In the genomic region with DNA sequence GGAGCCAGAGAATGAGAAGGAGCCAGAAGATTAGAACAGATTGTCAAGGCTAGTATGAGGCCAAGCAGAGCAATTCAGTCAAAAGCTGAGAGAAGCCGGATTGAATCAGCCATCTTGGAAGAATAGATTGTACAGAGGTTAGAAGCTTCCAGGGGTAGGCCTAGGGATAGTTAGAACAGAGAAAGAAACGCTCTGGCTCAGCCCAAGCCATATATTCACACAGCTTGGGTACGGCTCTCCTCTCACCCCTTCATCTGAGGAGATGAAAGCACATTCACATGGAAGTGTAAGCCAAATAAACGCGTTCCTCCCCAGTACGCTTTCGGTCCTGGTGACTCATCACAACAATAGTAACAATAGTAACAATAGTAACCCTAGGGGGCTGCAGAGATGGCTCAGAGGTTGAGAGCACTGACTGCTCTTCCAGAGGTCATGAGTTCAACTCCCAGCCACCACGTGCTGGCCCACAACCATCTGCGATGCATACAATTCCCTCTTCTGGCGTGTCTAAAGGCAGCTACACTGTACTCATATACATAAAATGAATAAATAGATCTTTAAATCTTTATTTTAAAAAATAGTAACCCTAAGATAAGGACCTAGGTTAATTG, we compare ENCODE assay signal across 7 mouse cellular contexts. TPM values are rescaled to one million over a fixed set of nuclear protein-coding genes. Genes with fewer than 3 reads are reported as not detected.
DNase-seq lines count a peak whose midpoint lies in the region; ATAC-seq lines count a peak whose summit lies in the region.

No protein-coding gene starts in this region.

- peak overlapping the region; percentile 96 for H3K4me3 ChIP-seq in megakaryocyte, embryonic 14.5 days (replicated peaks)
- peak overlapping the region; percentile 83 for H3K4me3 ChIP-seq in embryonic facial prominence, embryonic 13.5 days
- H3K4me3 ChIP-seq in limb, embryonic 11.5 days (ENCODE audit: low read depth, low read length), result peak overlapping the region; percentile 84
- peak overlapping the region; percentile 93 for H3K4me3 ChIP-seq in stomach, embryonic 15.5 days (replicated peaks)

- peak overlapping the region; percentile 61; the same call in 1 of the 2 replicates for H3K9ac ChIP-seq in embryonic facial prominence, embryonic 13.5 days
- peak overlapping the region; percentile 90; the same call in 1 of the 2 replicates for H3K9ac ChIP-seq in limb, embryonic 11.5 days (ENCODE audit: low read length)
- no peak overlapping the region for H3K9ac ChIP-seq in stomach, embryonic 15.5 days

- DNase-seq in limb, embryonic 11.5 days (ENCODE audit: low spot score), result no peak
- no peak for DNase-seq in spleen, adult 18-20 months
- no peak for DNase-seq in urinary bladder, postnatal 36 days (ENCODE audit: low spot score in 2 of 2)

- peak overlapping the region; percentile 96 for H3K27ac ChIP-seq in embryonic facial prominence, embryonic 13.5 days
- H3K27ac ChIP-seq in limb, embryonic 11.5 days (replicated peaks; ENCODE audit: low read depth, low read length), result no peak overlapping the region
- H3K27ac ChIP-seq in stomach, embryonic 15.5 days, result no peak overlapping the region; the same call in 1 of the 2 replicates

- no peaks in the 10 kb centered on the region for H3K27me3 ChIP-seq in megakaryocyte, embryonic 14.5 days (replicated peaks)
- no peaks in the 10 kb centered on the region for H3K27me3 ChIP-seq in embryonic facial prominence, embryonic 13.5 days
- no peaks in the 10 kb centered on the region for H3K27me3 ChIP-seq in limb, embryonic 11.5 days (ENCODE audit: control insufficient read depth, insufficient read depth, low read length)
- no peaks in the 10 kb centered on the region for H3K27me3 ChIP-seq in stomach, embryonic 15.5 days (replicated peaks)

- 48% methylated on average over 10 of the region's 10 CpGs for WGBS in embryonic facial prominence, embryonic 13.5 days
- WGBS in limb, embryonic 11.5 days, result 50% methylated on average over 10 of the region's 10 CpGs
- 40% methylated on average over 10 of the region's 10 CpGs for WGBS in stomach, embryonic 15.5 days

- H3K4me2 ChIP-seq in embryonic facial prominence, embryonic 13.5 days, result peak overlapping the region; percentile 97
- peak overlapping the region; percentile 69; the same call in 1 of the 2 replicates for H3K4me2 ChIP-seq in limb, embryonic 11.5 days (ENCODE audit: low read depth, severe bottlenecking)
- H3K4me2 ChIP-seq in stomach, embryonic 15.5 days, result peak overlapping the region; percentile 73

- H3K4me1 ChIP-seq in megakaryocyte, embryonic 14.5 days, result peaks cover 73% of the 10 kb centered on the region
- peaks cover 26% of the 10 kb centered on the region for H3K4me1 ChIP-seq in embryonic facial prominence, embryonic 13.5 days
- peaks cover 9% of the 10 kb centered on the region; the same call in 1 of the 2 replicates for H3K4me1 ChIP-seq in limb, embryonic 11.5 days (ENCODE audit: control insufficient read depth, insufficient read depth, low read length)
- peaks cover 13% of the 10 kb centered on the region for H3K4me1 ChIP-seq in stomach, embryonic 15.5 days

- ATAC-seq in megakaryocyte, adult 5-6 weeks (ENCODE audit: poor library complexity, severe bottlenecking), result no peak
- no peak for ATAC-seq in embryonic facial prominence, embryonic 13.5 days (ENCODE audit: insufficient number of reproducible peaks, insufficient read depth, low FRiP score, low TSS enrichment, low read depth)
- ATAC-seq in limb, embryonic 11.5 days (ENCODE audit: insufficient number of reproducible peaks, low FRiP score, low TSS enrichment, low read depth), result no peak
- no peak for ATAC-seq in stomach, embryonic 15.5 days (ENCODE audit: insufficient read depth, low FRiP score, low read depth)

- no peaks in the 10 kb centered on the region for H3K9me3 ChIP-seq in megakaryocyte, embryonic 14.5 days
- no peaks in the 10 kb centered on the region for H3K9me3 ChIP-seq in embryonic facial prominence, embryonic 13.5 days
- no peaks in the 10 kb centered on the region for H3K9me3 ChIP-seq in limb, embryonic 11.5 days (ENCODE audit: control insufficient read depth, low read length)
- no peaks in the 10 kb centered on the region for H3K9me3 ChIP-seq in stomach, embryonic 15.5 days

- peaks cover 64% of the 10 kb centered on the region for H3K36me3 ChIP-seq in megakaryocyte, embryonic 14.5 days (replicated peaks; ENCODE audit: low read length)
- peaks cover 40% of the 10 kb centered on the region for H3K36me3 ChIP-seq in embryonic facial prominence, embryonic 13.5 days
- H3K36me3 ChIP-seq in limb, embryonic 11.5 days (ENCODE audit: control insufficient read depth, insufficient read depth, low read length), result peaks cover 9% of the 10 kb centered on the region
- peaks cover 17% of the 10 kb centered on the region for H3K36me3 ChIP-seq in stomach, embryonic 15.5 days

RNA-seq across cellular contexts. Expression of gene Bola2, which starts 0.7 kb away (rescaled TPM):
- 185 and 696 TPM in 2 replicates for polyA plus RNA-seq in megakaryocyte, embryonic 14.5 days (2012; ENCODE audit: insufficient read depth, low replicate concordance)
- total RNA-seq in megakaryocyte, adult 5-6 weeks (2015), result 49.8 and 60.5 TPM in 2 replicates
- 106 and 161 TPM in 2 replicates for total RNA-seq in megakaryocyte, adult 5-6 weeks (2017)
- 105 and 139 TPM in 2 replicates for polyA plus RNA-seq in embryonic facial prominence, embryonic 13.5 days (2015; fragmentation: Nextera tagmentation; extraction: Ambion mirVana)
- 152 and 160 TPM in 2 replicates for polyA plus RNA-seq in limb, embryonic 11.5 days (2014; fragmentation: Nextera tagmentation; extraction: Ambion mirVana)
- 105 and 114 TPM in 2 replicates for polyA plus RNA-seq in stomach, embryonic 15.5 days (2015; fragmentation: Nextera tagmentation; extraction: Ambion mirVana)

RNA-seq across cellular contexts. Expression of gene Slx1b, which starts 1.0 kb away (rescaled TPM):
- polyA plus RNA-seq in megakaryocyte, embryonic 14.5 days (2012; ENCODE audit: insufficient read depth, low replicate concordance), result 7.3 and 9.7 TPM in 2 replicates
- 4.1 and 6.0 TPM in 2 replicates for total RNA-seq in megakaryocyte, adult 5-6 weeks (2015)
- total RNA-seq in megakaryocyte, adult 5-6 weeks (2017), result 4.7 and 5.9 TPM in 2 replicates
- 14.0 and 15.0 TPM in 2 replicates for polyA plus RNA-seq in embryonic facial prominence, embryonic 13.5 days (2015; fragmentation: Nextera tagmentation; extraction: Ambion mirVana)
- 8.8 and 9.3 TPM in 2 replicates for polyA plus RNA-seq in limb, embryonic 11.5 days (2014; fragmentation: Nextera tagmentation; extraction: Ambion mirVana)
- polyA plus RNA-seq in stomach, embryonic 15.5 days (2015; fragmentation: Nextera tagmentation; extraction: Ambion mirVana), result 7.9 and 9.6 TPM in 2 replicates

RNA-seq across cellular contexts. Expression of gene Coro1a, which starts 13.0 kb away (rescaled TPM):
- 1,070 and 1,578 TPM in 2 replicates for polyA plus RNA-seq in megakaryocyte, embryonic 14.5 days (2012; ENCODE audit: insufficient read depth, low replicate concordance)
- total RNA-seq in megakaryocyte, adult 5-6 weeks (2015), result 1,020 and 1,059 TPM in 2 replicates
- 1,317 and 1,554 TPM in 2 replicates for total RNA-seq in megakaryocyte, adult 5-6 weeks (2017)
- polyA plus RNA-seq in embryonic facial prominence, embryonic 13.5 days (2015; fragmentation: Nextera tagmentation; extraction: Ambion mirVana), result 33.3 and 35.8 TPM in 2 replicates
- 35.9 and 37.7 TPM in 2 replicates for polyA plus RNA-seq in limb, embryonic 11.5 days (2014; fragmentation: Nextera tagmentation; extraction: Ambion mirVana)
- polyA plus RNA-seq in stomach, embryonic 15.5 days (2015; fragmentation: Nextera tagmentation; extraction: Ambion mirVana), result 50.1 and 51.9 TPM in 2 replicates

RNA-seq across cellular contexts. Expression of gene Sult1a1, which starts 18.3 kb away (rescaled TPM):
- 0.87 and 3.0 TPM in 2 replicates for polyA plus RNA-seq in megakaryocyte, embryonic 14.5 days (2012; ENCODE audit: insufficient read depth, low replicate concordance)
- 4.8 and 6.6 TPM in 2 replicates for total RNA-seq in megakaryocyte, adult 5-6 weeks (2015)
- 6.6 and 6.9 TPM in 2 replicates for total RNA-seq in megakaryocyte, adult 5-6 weeks (2017)
- 4.3 and 4.4 TPM in 2 replicates for polyA plus RNA-seq in embryonic facial prominence, embryonic 13.5 days (2015; fragmentation: Nextera tagmentation; extraction: Ambion mirVana)
- 0.23 and 0.47 TPM in 2 replicates for polyA plus RNA-seq in limb, embryonic 11.5 days (2014; fragmentation: Nextera tagmentation; extraction: Ambion mirVana)
- 7.1 and 9.7 TPM in 2 replicates for polyA plus RNA-seq in stomach, embryonic 15.5 days (2015; fragmentation: Nextera tagmentation; extraction: Ambion mirVana)

RNA-seq across cellular contexts. Expression of gene Sgf29, which starts 45.4 kb away (rescaled TPM):
- polyA plus RNA-seq in megakaryocyte, embryonic 14.5 days (2012; ENCODE audit: insufficient read depth, low replicate concordance), result 31.0 and 69.1 TPM in 2 replicates
- total RNA-seq in megakaryocyte, adult 5-6 weeks (2015), result 42.1 and 55.6 TPM in 2 replicates
- 27.3 and 35.5 TPM in 2 replicates for total RNA-seq in megakaryocyte, adult 5-6 weeks (2017)
- polyA plus RNA-seq in embryonic facial prominence, embryonic 13.5 days (2015; fragmentation: Nextera tagmentation; extraction: Ambion mirVana), result 48.9 and 62.9 TPM in 2 replicates
- polyA plus RNA-seq in limb, embryonic 11.5 days (2014; fragmentation: Nextera tagmentation; extraction: Ambion mirVana), result 61.9 and 65.6 TPM in 2 replicates
- 43.5 and 53.8 TPM in 2 replicates for polyA plus RNA-seq in stomach, embryonic 15.5 days (2015; fragmentation: Nextera tagmentation; extraction: Ambion mirVana)

Comparison
In these comparisons a context has a peak if more than half of its experiments do, and no peak if none do; other contexts are left out.
1. RNA of gene Coro1a, which starts 13.0 kb away (polyA plus RNA-seq): 1,070 to 1,578 TPM in megakaryocyte, embryonic 14.5 days; 50.1 to 51.9 TPM in stomach, embryonic 15.5 days, 35.9 to 37.7 TPM in limb, embryonic 11.5 days and 33.3 to 35.8 TPM in embryonic facial prominence, embryonic 13.5 days; every median in the first group is over 10 times any median in the second.
2. Peak in every context shown above with its lines, with median percentiles within 50 percentile points of each other: H3K4me3 ChIP-seq and H3K4me2 ChIP-seq.